Mouse (Mus musculus) intestine, postnatal 0 days (tissue): Measurements from ENCODE around the gene Arhgef11. TPM values are rescaled to one million over a fixed set of nuclear protein-coding genes. Genes with fewer than 3 reads are reported as not detected.

ENCODE experiments used
- ATAC-seq: fragments of 200-750 bp; cut with Nextera tagmentation; 2 replicates; pipeline ENCODE4 v1.8.0; 2017; ENCODE audit warnings: mild to moderate bottlenecking, moderate TSS enrichment, moderate library complexity
- H3K27ac ChIP-seq: fragments of 300-500 bp; sonication (generic); 2 replicates; pipeline ENCODE4 v1.5.1; 2014; ENCODE audit warnings: mild to moderate bottlenecking, low read depth, low read length, moderate library complexity
- H3K27me3 ChIP-seq: fragments of 300-500 bp; sonication (generic); replicated peaks from 2 replicates; pipeline ENCODE4 v1.6.1; 2014; ENCODE audit warnings: low read length, mixed read lengths; ENCODE audit not compliant: control insufficient read depth, insufficient read depth
- H3K36me3 ChIP-seq: fragments of 300-500 bp; sonication (generic); 2 replicates; pipeline ENCODE4 v1.6.1; 2014; ENCODE audit warnings: mild to moderate bottlenecking, moderate library complexity; ENCODE audit not compliant: control insufficient read depth, insufficient read depth
- H3K4me1 ChIP-seq: fragments of 300-500 bp; sonication (generic); replicated peaks from 2 replicates; pipeline ENCODE4 v1.6.1; 2014; ENCODE audit warnings: antibody characterized with exemption, low read length, mixed read lengths; ENCODE audit not compliant: control insufficient read depth, insufficient read depth
- H3K4me2 ChIP-seq: fragments of 300-500 bp; sonication (generic); replicated peaks from 2 replicates; pipeline ENCODE4 v1.6.1; 2014; ENCODE audit warnings: low read depth, mild to moderate bottlenecking, moderate library complexity
- H3K4me3 ChIP-seq: fragments of 300-500 bp; sonication (generic); 2 replicates; pipeline ENCODE4 v1.5.1; 2014; ENCODE audit warnings: low read depth, low read length
- H3K9ac ChIP-seq: fragments of 300-500 bp; sonication (generic); 2 replicates; pipeline ENCODE4 v1.6.1; 2014; ENCODE audit warnings: mild to moderate bottlenecking, low read depth, low read length
- H3K9me3 ChIP-seq: fragments of 300-500 bp; sonication (generic); 2 replicates; pipeline ENCODE4 v1.6.1; 2016; ENCODE audit warnings: mixed run types; ENCODE audit not compliant: control insufficient read depth
- CTCF ChIP-seq: sonication (generic); IDR thresholded peaks from 2 replicates; pipeline ENCODE4 v1.5.1; 2016; ENCODE audit warnings: low read depth, mild to moderate bottlenecking, control low read depth, antibody characterized with exemption, moderate library complexity
- WGBS: fragments of 180-500 bp; shearing (Covaris S2); extraction: QIAGEN DNeasy Blood & Tissue Kit; methylation state at CpG from one replicate; pipeline ENCODE4 v1.1.7; 2014; 5-methylcytosine and 5-hydroxymethylcytosine counted together
- polyA plus RNA-seq: library from polyadenylated mRNA; unstranded; fragments of >200 nt; fragmentation: Nextera tagmentation; extraction: Ambion mirVana; gene quantifications from 2 replicates; pipeline ENCODE4 v1.2.1, GENCODE M21; 2015

Gene Arhgef11
- polyA plus RNA-seq, 1 experiment from 2014 or later: 6.5 TPM

DNA sequence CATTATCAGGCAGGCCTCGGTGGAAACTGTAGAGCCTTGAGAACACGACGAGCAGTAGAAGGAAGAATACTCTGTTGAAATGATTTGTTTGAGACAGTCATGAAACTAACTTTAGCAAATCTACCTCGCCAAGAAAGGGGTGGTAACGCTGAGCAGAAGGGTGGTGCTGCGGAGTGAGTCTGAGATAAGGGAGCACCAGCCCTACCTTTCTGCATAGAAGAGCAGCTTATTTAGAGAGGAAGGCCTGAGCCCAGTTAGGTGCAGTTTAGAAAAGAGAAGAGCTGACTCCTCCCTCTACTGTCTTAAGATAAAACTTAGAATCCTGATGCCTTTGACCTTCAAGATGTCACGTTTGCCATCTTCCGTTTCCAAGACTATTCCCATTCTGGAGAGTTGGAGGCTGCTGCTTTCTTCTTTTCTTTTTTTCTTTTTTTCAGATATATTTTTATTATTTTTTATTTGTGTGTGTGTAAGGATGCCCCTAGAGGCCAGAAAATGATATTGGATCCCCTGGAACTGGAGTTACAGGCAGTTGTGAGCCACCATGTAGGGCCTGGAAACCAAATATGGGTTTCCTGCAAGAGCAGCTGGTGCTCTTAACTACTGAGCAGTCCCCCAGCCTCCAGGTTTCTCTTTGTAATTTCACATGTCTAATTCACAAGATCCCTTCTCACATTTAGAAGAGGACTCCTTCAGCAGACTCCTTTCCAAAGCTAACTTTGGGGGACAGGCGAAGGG is 42.5 kb downstream of the Arhgef11 start:
- no peak overlapping the region for H3K9ac ChIP-seq
- peak; percentile 45 for TF ChIP-seq CTCF
- H3K36me3 ChIP-seq: peaks cover 2% of the 10 kb centered on the region; the same call in 1 of the 2 replicates
- H3K9me3 ChIP-seq: no peaks in the 10 kb centered on the region
- no peaks in the 10 kb centered on the region for H3K4me1 ChIP-seq
- ATAC-seq: no peak
- no peaks in the 10 kb centered on the region for H3K27me3 ChIP-seq
- H3K27ac ChIP-seq: no peak overlapping the region
- no peak overlapping the region for H3K4me3 ChIP-seq
- WGBS: 74% methylated on average over 9 of the region's 9 CpGs
- no peak overlapping the region for H3K4me2 ChIP-seq

DNA sequence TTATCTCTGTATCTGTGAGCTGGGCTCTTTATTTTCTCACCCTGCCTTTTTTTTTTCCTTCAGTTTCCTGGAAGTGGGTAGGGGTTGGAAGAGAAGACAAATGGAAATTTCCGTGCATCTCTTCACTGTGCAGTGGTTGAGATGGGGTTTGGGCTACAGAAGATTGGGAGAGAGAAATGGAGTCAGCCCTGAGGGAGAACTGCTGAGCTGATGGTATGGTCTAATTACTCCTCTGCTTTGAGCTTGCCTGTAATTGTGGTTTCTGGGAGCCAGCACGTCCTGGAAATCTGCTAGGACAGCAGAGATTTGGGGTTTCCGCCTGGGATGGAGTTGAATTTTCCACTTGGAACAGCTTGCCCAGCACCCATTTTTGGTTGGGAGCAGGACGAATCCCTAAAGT is 43.1 kb downstream of the Arhgef11 start:
- no peaks in the 10 kb centered on the region for H3K36me3 ChIP-seq
- ATAC-seq: no peak
- no peaks in the 10 kb centered on the region for H3K9me3 ChIP-seq
- no peak overlapping the region for H3K9ac ChIP-seq
- H3K4me3 ChIP-seq: no peak overlapping the region
- no peak overlapping the region for H3K4me2 ChIP-seq
- 86% methylated on average over 4 of the region's 4 CpGs for WGBS
- no peaks in the 10 kb centered on the region for H3K4me1 ChIP-seq
- H3K27ac ChIP-seq: no peak overlapping the region
- TF ChIP-seq CTCF: no peak
- no peaks in the 10 kb centered on the region for H3K27me3 ChIP-seq

DNA sequence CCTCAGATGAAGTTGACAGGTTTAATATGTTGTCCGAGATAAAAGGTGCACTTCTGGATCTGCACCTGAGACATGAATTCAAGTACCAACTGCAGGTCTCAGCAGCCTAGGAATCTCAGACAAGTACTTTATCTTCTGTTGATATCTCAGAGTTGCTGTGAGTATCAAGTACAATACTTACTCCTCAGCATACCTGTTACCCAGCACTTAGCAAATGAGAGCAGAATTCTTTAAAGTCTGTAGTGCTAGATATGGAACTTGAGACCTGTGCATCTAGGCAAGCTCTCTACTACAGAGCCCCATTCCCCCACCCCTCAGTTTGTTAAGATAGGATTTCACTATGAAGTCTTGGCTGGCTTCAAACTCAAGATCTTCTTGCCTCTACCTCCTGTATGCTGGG is 43.9 kb downstream of the Arhgef11 start:
- no peak overlapping the region for H3K4me3 ChIP-seq
- no peaks in the 10 kb centered on the region for H3K27me3 ChIP-seq
- WGBS: 96% methylated on average over 1 of the region's 1 CpGs
- no peak for TF ChIP-seq CTCF
- no peak overlapping the region for H3K9ac ChIP-seq
- no peaks in the 10 kb centered on the region for H3K4me1 ChIP-seq
- H3K4me2 ChIP-seq: no peak overlapping the region
- no peaks in the 10 kb centered on the region for H3K36me3 ChIP-seq
- no peaks in the 10 kb centered on the region for H3K9me3 ChIP-seq
- ATAC-seq: no peak
- H3K27ac ChIP-seq: no peak overlapping the region

- Histone ChIP-seq H3K9ac (no peak overlapping the region), H3K4me3 (no peak overlapping the region), H3K9me3 (no peaks in the 10 kb centered on the region), H3K27ac (no peak overlapping the region), H3K4me1 (no peaks in the 10 kb centered on the region), H3K36me3 (peaks cover 85% of the 10 kb centered on the region), H3K4me2 (no peak overlapping the region), H3K27me3 (no peaks in the 10 kb centered on the region)
- no peak for ATAC-seq
- TF ChIP-seq CTCF: no peak
- whole genome bisulfite sequencing: 70% methylated on average over 2 of the region's 2 CpGs
These were observed 101.2 kb downstream of the Arhgef11 start for GRCm38 (mm10) chr3:87718525-87718924.

- H3K4me3 ChIP-seq: no peak overlapping the region
- H3K9ac ChIP-seq: no peak overlapping the region
- TF ChIP-seq CTCF: no peak
- no peak overlapping the region for H3K4me2 ChIP-seq
- H3K9me3 ChIP-seq: no peaks in the 10 kb centered on the region
- H3K4me1 ChIP-seq: no peaks in the 10 kb centered on the region
- no peaks in the 10 kb centered on the region for H3K27me3 ChIP-seq
- peaks cover 90% of the 10 kb centered on the region for H3K36me3 ChIP-seq
- no peak overlapping the region for H3K27ac ChIP-seq
- WGBS: 60% methylated on average over 6 of the region's 6 CpGs
- no peak for ATAC-seq
These were observed 107.2 kb downstream of the Arhgef11 start for GRCm38 (mm10) chr3:87724556-87724955.

- no peak overlapping the region for H3K9ac ChIP-seq
- no peaks in the 10 kb centered on the region for H3K9me3 ChIP-seq
- ATAC-seq: no peak
- no peak overlapping the region for H3K27ac ChIP-seq
- 98% methylated on average over 16 of the region's 16 CpGs for WGBS
- no peak overlapping the region for H3K4me2 ChIP-seq
- no peak for TF ChIP-seq CTCF
- no peaks in the 10 kb centered on the region for H3K27me3 ChIP-seq
- no peak overlapping the region for H3K4me3 ChIP-seq
- H3K36me3 ChIP-seq: peaks cover 90% of the 10 kb centered on the region
- H3K4me1 ChIP-seq: no peaks in the 10 kb centered on the region
These were observed 108.2 kb downstream of the Arhgef11 start for GRCm38 (mm10) chr3:87725396-87726160.
